Mouse (Mus musculus): ENCODE data around the gene Atf7ip. TPM values are rescaled to one million over a fixed set of nuclear protein-coding genes. Genes with fewer than 3 reads are reported as not detected.

Atf7ip gene
- total and polyA plus RNA-seq, 3 experiments = 4.2 to 35.4 (median 29.7) TPM

GRCm38 (mm10) chr6:136486166-136486565, 19.8 kb upstream of the Atf7ip start:
- no peak for DNase-seq (ENCODE audit: extremely low read depth)
- TF ChIP-seq ZMIZ1 (IDR thresholded peaks at IDR 0.05; ENCODE audit: low read depth, low read length) = no peak
- TF ChIP-seq BHLHE40 (IDR thresholded peaks at IDR 0.05; ENCODE audit: low read depth, low read length) = no peak
- no peak for TF ChIP-seq NELFE (IDR thresholded peaks at IDR 0.05; ENCODE audit: low read depth, low read length)
- TF ChIP-seq MYC (IDR thresholded peaks at IDR 0.05; ENCODE audit: low read depth, low read length) = no peak
- TF ChIP-seq PAX5 (IDR thresholded peaks at IDR 0.05; ENCODE audit: low read length) = no peak
- TF ChIP-seq GABPA (IDR thresholded peaks at IDR 0.05; ENCODE audit: insufficient replicate concordance, low read depth, low read length) = no peak
- TF ChIP-seq ETS1 (conservative IDR thresholded peaks at IDR 0.05; ENCODE audit: low read depth, low read length) = no peak
- no peak for TF ChIP-seq EP300 (IDR thresholded peaks at IDR 0.05; ENCODE audit: low read length)
- no peak for TF ChIP-seq ZKSCAN1 (IDR thresholded peaks at IDR 0.05; ENCODE audit: borderline replicate concordance, low read depth, low read length)
- no peak for TF ChIP-seq KAT2A (IDR thresholded peaks at IDR 0.05; ENCODE audit: insufficient replicate concordance, low read length)
- TF ChIP-seq ZNF384 (IDR thresholded peaks at IDR 0.05; ENCODE audit: low read depth, low read length) = no peak
- TF ChIP-seq JUND (conservative IDR thresholded peaks at IDR 0.05; ENCODE audit: low read depth, low read length) = no peak
- no peak for TF ChIP-seq MAFK (IDR thresholded peaks at IDR 0.05; ENCODE audit: insufficient replicate concordance, low read length)
- no peak for TF ChIP-seq POLR2A (IDR thresholded peaks at IDR 0.05; ENCODE audit: low read depth, low read length)
- TF ChIP-seq SMC3 (IDR thresholded peaks at IDR 0.05; ENCODE audit: low read depth, low read length) = no peak
- Histone ChIP-seq H3K36me3 (replicated peaks in 1 of 2; ENCODE audit: control insufficient read depth in 1 of 2, insufficient read depth in 1 of 2, low read length in 1 of 2) (no peaks in the 10 kb centered on the region), H3K4me2 (ENCODE audit: insufficient read depth, low read depth, poor library complexity, severe bottlenecking) (no peak overlapping the region), H3K4me1 (ENCODE audit: control insufficient read depth in 1 of 2, insufficient read depth in 2 of 2) (peaks cover 4 to 20% of the 10 kb centered on the region in 2 experiments; a peak in 2 of 4 replicates), H3K9ac (ENCODE audit: insufficient read depth, low read depth) (no peak overlapping the region), H3K4me3 (replicated peaks in 1 of 3; ENCODE audit: low read depth in 2 of 3, low read length in 2 of 3, poor library complexity in 1 of 3) (no peak overlapping the region), H3K9me3 (replicated peaks; ENCODE audit: low read length) (peaks cover 7% of the 10 kb centered on the region), H3K79me2 (replicated peaks; ENCODE audit: control insufficient read depth, extremely low read depth, insufficient read depth, poor library complexity, severe bottlenecking) (no peaks in the 10 kb centered on the region), H3K27me3 (replicated peaks) (no peaks in the 10 kb centered on the region), H3K27ac (ENCODE audit: insufficient read depth, low read depth) (no peak overlapping the region)
- in situ Hi-C loops (cut with MboI; ENCODE audit: low pct_ligation_motif_present, low pct_unique_long_range_greater_than_20kb, low sequenced_read_pairs) (no loop called here), dilution Hi-C loops (cut with MboI; ENCODE audit: extremely low pct_ligation_motif_present, extremely low pct_unique_long_range_greater_than_20kb, low sequenced_read_pairs) (no loop called here)

GRCm38 (mm10) chr6:136486801-136487553, 19.0 kb upstream of the Atf7ip start:
- TF ChIP-seq JUND (conservative IDR thresholded peaks at IDR 0.05; ENCODE audit: low read depth, low read length) (no peak), JUN (IDR thresholded peaks at IDR 0.05; ENCODE audit: insufficient read depth, low read depth, low read length) (no peak), MAZ (IDR thresholded peaks at IDR 0.05; ENCODE audit: low read depth, low read length) (no peak), BHLHE40 (IDR thresholded peaks at IDR 0.05; ENCODE audit: low read depth, low read length) (no peak), KAT2A (IDR thresholded peaks at IDR 0.05; ENCODE audit: insufficient replicate concordance, low read length) (no peak), UBTF (IDR thresholded peaks at IDR 0.05; ENCODE audit: low read depth, low read length) (no peak)

More at GRCm38 (mm10) chr6:136486801-136487553, 19.0 kb upstream of the Atf7ip start:
- dilution Hi-C loops (cut with MboI; ENCODE audit: extremely low pct_ligation_motif_present, extremely low pct_unique_long_range_greater_than_20kb, low sequenced_read_pairs) = no loop called here
- Histone ChIP-seq H3K36me3 (replicated peaks in 1 of 2; ENCODE audit: control insufficient read depth in 1 of 2, insufficient read depth in 1 of 2, low read length in 1 of 2) (no peaks in the 10 kb centered on the region), H3K27me3 (replicated peaks) (no peaks in the 10 kb centered on the region), H3K4me2 (ENCODE audit: insufficient read depth, low read depth, poor library complexity, severe bottlenecking) (no peak overlapping the region), H3K9me3 (replicated peaks; ENCODE audit: low read length) (peaks cover 4% of the 10 kb centered on the region), H3K4me1 (ENCODE audit: control insufficient read depth in 1 of 2, insufficient read depth in 2 of 2) (peaks cover 4 to 20% of the 10 kb centered on the region in 2 experiments; a peak in 2 of 4 replicates), H3K27ac (ENCODE audit: insufficient read depth, low read depth) (no peak overlapping the region), H3K9ac (ENCODE audit: insufficient read depth, low read depth) (no peak overlapping the region), H3K79me2 (replicated peaks; ENCODE audit: control insufficient read depth, extremely low read depth, insufficient read depth, poor library complexity, severe bottlenecking) (no peaks in the 10 kb centered on the region), H3K4me3 (replicated peaks in 1 of 3; ENCODE audit: low read depth in 2 of 3, low read length in 2 of 3, poor library complexity in 1 of 3) (no peak overlapping the region)
- no peak for DNase-seq (ENCODE audit: extremely low read depth)
- in situ Hi-C loops (cut with MboI; ENCODE audit: low pct_ligation_motif_present, low pct_unique_long_range_greater_than_20kb, low sequenced_read_pairs) = no loop called here
